Mouse (Mus musculus): ENCODE measurements at regions not wholly inside any gene's neighbourhood (a gene's known extent, or its start where the extent isn't known, plus 50 kb on each side); places are given as distances from the start of the nearest gene placed in this dataset.
A peak's percentile ranks its signal among the peaks of the same experiment; 100 is the strongest.

DNA sequence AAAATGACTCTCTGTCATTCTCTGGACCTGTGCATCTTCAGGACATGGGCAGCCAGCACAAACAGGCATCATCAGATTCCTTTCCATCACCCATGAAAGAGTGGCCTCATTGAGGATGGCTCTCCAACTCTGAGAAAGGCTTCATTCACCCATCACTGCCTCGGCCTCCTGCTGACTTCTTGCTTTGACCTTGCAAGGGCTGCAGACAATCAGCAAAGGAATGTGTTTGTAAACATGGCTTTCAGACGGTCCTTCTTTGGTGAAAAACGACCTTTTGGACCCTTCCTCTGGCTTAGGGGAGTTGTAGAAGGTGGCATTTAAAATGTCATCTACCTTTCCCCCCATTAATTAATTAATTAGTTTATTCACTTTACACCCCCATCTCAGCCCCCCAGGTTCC is 134.3 kb downstream of the Moxd1 start:
- DNase-seq (ENCODE audit: extremely low read depth, insufficient read length, low spot score) = no peak

DNA sequence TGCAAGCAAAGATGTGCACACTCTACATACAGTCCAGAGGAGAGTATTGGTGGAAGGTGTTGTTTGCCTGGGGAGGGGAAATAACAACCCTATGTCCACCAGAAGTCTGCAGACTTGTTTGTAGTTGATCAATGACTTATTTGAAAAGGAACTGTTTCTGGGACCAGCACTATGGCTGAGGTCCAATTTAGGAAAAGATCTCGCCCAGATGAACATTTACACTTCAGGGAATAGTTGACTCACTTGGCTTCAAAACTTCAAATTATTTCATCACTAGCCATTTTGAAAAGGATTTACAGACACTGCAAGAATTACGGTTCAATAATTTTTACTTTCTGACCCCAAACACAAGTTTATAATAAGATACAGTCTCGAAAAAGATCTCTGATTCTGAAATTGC is 138.1 kb downstream of the Moxd1 start:
- DNase-seq (ENCODE audit: extremely low read depth, insufficient read length, low spot score) = no peak

DNA sequence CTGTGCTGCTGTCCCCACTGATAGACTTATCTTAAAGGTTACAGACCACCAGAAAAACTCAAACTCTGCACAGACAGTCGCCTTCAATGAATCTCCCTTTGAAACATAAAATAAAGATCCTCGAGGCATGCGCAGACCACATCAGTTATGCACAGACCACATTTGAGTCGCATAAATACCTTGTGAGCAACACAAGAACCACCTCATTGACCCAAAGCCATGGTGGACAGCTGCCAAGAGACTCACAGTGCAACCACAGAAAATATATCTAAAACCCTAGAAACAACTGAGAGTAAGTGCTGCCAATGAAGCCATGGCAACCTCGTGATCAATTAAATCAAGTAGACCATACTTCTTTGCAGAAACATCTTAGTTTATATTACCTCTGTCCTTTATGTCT is 142.1 kb downstream of the Moxd1 start:
- DNase-seq (ENCODE audit: extremely low read depth, insufficient read length, low spot score) = no peak

DNA sequence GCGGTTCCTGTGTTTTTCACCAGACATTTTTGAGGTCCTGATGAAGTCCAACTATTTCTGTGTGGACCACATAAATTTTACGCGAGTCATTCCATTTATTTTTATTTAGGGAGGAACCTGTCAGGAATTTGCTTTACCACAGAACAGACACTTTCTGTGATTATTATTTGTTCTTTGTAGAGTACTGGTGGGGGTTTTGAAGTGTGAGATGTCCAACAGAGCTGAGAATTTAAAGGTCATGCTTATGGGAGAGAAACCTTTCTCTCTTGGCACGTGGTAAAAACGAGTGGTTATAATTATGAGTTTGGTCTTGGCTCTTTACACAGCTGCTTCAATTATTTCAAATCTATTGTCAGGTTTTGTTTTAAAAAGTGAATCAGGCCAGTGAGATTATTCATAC is 143.7 kb downstream of the Moxd1 start:
- DNase-seq (ENCODE audit: extremely low read depth, insufficient read length, low spot score) = no peak

DNA sequence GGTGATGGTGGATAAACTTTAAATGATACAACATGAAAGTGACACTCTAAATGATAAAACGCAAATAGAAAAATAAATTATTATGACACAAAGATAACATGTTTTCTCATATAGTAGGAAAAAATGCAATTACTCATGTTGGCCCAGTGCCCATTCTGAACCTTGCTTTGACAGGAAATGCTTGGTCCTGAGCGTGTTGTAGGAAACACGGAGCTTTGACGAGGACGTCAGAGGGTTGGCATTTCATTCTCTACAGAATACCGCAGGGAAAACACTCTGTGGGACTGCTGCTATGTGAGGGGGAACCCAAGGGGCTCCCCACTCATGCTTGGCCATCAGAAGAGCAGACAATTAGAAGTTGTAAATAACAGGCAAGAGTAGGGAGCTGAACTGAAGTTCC is 150.6 kb downstream of the Moxd1 start:
- DNase-seq (ENCODE audit: extremely low read depth, insufficient read length, low spot score) = no peak

DNA sequence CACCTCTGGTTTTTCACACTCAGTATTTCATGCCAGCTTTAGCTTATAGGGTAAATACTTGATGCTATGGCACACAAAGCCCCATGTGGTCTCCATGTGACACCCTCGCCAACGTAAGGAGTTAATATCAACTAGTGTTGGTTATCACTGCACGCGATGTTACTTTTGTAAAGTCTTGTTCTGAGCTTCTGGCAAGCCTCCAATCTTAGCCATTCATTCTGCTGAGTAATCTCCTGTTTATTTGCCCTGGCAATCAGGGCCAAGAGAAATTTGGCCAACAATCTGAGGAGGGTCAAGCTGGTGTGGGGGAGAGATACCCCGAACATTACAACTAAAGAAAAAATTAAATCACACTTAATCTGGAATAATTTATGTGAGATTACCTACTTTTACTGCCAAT is 156.0 kb downstream of the Moxd1 start:
- no peak for DNase-seq (ENCODE audit: extremely low read depth, insufficient read length, low spot score)

DNA sequence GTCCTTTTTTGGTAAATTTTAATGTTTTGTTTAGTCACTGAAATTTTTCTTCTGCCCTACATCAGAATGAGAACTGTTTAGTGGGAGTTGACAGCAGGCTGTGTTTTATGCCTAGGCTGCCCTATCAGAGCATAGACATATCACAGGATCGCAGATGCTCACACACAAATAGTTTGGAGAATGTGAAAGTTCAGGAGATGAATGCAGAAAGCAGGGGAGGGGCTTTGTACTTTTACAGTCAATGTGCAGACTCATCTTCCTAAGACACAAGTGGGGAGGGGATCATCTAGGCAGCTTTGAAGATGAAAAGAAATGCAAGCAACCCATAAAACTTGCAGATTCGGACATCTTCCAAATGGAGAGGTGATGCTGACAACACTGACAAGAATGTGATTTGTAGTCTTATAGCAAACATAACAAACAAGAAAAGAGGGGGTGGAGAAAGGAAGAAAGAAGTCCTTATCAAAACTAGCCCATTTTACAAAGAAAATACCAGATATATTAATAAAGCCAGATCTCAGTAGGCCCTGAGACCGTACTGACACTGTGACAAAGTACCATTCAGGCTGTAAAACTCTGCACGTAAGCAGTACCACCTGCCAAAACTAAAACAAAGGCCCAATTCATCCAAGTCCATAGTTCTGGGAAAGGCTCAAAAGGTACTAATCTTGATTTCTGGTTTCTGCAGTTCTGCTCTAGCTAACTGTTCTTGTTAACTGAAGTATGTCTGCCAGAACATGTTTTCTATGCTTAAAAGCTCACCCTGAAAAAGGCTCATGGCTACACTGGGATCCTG is 157.4 kb downstream of the Moxd1 start:
- no peak for DNase-seq (ENCODE audit: extremely low read depth, insufficient read length, low spot score)

DNA sequence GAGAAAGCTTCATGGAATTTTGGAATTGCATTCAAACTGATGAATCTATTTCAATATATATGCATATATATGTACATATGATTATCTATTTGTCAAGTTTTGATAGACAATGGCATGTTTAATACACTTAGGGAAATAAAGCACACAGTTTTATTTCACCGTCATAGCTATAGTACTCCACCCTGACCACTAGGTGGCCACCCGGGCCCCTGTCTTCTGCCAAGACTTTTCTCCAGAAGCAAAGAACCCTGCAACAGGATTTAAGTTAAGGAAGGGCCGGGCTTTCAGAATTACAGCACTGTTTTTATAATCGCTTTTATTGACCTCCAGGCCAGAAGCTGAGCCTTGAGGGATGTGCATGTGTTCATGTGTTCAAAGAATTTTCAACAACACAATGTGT is 158.6 kb downstream of the Moxd1 start:
- no peak for DNase-seq (ENCODE audit: extremely low read depth, insufficient read length, low spot score)

DNA sequence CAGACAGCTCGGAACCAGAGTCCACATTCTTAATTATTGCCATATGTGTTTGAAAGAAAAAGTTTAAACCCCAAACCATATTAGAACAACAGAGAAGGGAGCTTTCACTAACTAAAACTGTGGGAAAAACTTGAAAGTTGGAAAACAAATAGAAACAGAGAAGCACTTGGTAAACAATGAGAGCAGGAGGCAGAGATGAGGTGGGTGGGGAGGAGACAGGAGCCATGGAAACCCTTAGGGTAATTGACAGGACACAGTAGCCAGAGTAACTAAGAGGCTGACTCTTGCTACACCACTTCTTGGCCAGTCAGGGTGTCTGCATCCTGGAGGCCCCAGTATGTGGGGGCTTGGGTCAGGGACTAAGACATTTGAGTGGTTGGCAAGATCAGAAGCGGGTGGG is 160.7 kb downstream of the Moxd1 start:
- no peak for DNase-seq (ENCODE audit: extremely low read depth, insufficient read length, low spot score)

DNA sequence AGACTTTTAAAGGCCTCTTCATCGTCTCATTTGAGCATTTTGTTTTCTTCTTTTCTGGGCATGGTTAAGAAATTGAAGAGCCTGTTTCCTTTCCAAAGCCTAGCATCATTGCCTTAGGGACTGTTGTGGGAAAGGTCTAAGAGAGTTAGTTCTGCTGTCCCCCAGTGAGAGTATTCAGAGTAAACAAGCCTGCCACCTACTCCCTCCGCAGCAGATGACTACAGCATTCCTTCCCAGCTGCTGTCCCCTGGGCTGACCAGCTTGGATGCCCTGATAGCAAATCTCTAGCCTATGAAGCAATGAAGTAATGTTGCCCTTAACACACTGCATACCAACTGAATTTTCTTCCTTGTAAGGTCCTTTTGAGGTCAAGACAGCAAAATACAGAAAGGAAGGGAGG is 164.9 kb downstream of the Moxd1 start:
- no peak for DNase-seq (ENCODE audit: extremely low read depth, insufficient read length, low spot score)

DNA sequence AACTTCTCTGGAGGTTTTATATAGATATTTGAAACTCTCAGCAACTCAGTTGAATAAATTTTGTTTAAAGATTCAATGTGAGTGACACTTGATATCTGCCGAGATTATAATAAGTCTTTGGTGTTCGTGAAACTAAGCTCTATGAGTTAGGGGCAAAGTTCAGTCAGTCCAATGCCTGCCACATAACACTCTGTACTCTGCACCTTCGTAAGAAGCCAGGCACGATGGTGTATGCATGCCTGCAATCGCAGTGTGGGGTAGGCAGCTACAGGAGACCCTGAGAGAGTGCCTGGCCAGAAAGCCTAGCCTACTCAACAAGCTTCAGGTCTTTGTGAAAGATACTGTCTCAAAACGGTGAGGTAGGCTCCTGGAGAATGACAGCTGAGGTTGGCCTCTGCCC is 167.7 kb downstream of the Moxd1 start:
- no peak for DNase-seq (ENCODE audit: extremely low read depth, insufficient read length, low spot score)

DNA sequence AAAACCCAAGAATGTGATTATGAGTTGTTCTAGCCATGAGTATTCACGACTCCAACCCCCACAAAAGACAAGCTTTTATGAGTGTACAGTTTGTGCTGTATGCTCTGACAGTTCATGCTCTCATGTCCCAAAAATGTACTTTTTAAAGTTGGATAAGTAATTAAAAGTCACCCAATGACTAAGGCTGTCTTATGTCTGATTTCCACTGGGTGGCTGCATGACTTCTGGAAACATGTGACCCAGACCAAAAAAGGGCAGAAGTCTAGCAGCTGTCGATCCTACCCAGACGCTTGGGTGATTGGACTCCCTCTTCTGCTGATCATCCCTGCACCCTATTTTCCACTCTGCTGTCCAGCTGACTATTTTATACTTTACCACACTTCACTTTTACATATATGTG is 168.7 kb downstream of the Moxd1 start:
- DNase-seq (ENCODE audit: extremely low read depth, insufficient read length, low spot score) = no peak

DNA sequence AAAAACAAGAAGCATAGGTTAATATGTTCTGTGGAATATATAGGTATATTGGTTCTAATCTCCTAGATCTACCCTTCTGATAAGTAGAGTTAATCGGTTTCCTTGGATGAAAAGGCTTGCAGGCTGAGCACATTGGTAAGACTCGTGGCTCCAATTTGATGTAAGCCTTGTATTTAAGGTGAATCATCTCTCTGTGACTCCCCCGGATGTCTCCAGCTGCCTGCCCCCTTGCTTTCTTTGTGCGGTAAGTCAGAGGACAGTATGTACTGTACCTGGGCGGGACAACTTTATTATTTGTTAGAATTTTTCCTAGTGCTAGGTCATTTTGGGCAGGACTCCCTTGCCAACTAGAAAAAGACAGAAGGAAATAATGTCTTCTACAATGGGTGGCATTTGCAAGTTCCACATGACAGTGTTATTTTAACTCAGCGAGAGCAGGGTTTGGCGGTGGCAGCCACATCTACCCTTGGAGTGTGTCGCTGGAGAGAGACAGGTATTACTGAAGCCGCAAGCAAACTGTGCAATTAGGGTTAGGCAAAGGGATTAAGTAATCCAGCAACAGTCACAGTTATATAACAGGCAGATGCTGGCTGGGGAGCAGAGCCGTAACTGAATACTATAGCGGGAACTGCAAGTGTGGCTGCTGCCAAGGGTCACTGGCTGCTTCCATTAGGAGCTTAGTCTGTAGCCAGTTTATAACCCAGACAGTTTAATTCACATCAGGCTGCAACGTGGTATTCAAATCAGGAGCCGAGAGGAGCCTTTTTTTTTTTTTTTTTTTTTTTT is 172.9 kb downstream of the Moxd1 start:
- DNase-seq (ENCODE audit: extremely low read depth, insufficient read length, low spot score) = no peak

DNA sequence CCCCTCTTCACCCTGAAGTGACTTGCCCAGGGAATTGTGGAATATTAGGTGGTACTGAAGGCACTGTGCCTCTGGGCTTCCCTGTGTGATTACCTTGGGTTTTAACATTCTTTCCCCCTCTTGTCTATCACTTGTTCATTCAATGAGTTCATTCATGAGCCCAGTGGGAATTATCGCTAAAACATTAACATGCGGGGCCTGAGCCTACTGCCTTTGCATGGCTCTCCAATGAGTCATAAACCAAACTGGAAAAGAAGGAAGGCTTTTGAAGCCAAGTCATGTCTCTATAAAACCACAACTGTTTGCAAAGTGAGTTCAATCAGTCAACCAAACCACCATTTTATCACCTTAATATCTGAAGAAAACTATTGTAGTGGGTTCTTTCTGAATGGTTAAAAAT is 173.8 kb downstream of the Moxd1 start:
- peak; percentile 54 for DNase-seq (ENCODE audit: extremely low read depth, insufficient read length, low spot score)

DNA sequence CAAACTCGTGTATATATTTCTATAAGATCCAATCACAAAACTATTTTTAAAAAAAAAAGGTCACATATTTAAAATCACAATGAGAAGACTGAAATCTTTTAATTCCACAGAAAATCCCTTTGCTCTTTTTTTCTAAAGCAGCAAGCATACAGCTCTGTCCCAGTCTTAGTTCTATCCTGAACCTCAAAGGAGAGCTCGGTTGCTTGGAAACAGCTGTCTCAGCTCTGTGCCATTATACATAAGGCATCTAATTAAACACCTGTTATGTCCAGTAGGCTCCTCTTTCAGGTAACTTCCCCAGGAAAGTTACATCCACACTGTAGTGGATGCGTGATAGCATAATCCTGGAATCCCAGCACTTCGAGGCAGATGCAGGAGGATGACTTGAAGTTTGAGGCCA is 181.5 kb downstream of the Moxd1 start:
- no peak for DNase-seq (ENCODE audit: extremely low read depth, insufficient read length, low spot score)

DNA sequence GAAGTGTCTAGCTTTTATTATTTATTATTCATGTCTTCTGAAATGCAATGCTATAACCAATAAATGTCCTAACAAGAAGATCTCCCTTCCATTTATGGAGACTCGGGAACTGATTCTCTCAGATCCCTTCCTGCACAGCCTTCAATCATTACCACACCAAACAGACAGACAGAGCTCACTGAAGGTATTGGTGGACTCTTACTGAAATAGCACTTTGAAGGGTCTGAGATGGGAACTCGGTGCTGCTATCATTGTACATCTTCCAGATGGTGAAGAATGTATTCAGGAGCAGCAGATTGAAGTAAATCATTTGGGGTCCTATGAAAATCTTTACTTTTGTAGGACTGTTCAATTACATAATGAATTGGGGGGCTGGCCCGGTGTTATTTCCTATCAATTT is 183.6 kb downstream of the Moxd1 start:
- no peak for DNase-seq (ENCODE audit: extremely low read depth, insufficient read length, low spot score)

DNA sequence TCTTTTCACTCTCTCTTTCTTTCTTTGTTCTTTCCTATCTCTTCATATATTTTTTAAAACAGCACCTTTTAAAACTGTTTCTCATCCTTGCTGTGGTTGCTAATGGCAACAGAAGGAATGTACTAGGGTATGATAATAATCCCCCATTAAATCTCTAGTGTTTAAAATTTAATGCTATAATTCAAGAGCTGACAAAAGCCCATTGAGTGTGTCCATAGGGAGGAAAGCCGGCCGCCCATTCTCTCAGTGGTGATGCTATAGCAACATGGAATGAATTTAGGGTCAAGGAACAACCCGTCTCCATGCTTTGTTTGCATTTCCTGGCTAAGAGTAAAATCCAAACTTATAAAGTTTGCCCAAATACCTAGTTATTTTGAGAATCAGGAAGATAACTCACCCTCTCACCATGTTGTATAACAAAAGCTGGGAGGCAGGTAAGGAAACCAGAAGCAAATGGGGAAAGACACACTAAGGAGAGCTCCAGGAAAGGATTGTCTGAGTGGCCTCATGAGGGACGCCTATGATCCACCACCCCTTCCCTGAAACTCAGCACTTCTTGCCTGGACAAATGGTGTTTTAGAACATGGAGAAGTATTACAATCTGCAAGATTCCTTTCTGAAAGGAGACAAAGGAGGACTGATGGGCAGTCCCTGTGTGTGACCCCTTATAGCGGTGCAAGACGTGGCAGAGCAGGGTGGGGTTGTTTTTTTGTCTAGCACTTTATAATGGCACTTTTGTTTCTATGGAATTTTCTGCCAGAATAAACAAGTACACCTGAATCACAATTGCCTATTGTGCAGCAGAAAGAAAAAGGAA is 184.3 kb downstream of the Moxd1 start:
- DNase-seq (ENCODE audit: extremely low read depth, insufficient read length, low spot score) = no peak

DNA sequence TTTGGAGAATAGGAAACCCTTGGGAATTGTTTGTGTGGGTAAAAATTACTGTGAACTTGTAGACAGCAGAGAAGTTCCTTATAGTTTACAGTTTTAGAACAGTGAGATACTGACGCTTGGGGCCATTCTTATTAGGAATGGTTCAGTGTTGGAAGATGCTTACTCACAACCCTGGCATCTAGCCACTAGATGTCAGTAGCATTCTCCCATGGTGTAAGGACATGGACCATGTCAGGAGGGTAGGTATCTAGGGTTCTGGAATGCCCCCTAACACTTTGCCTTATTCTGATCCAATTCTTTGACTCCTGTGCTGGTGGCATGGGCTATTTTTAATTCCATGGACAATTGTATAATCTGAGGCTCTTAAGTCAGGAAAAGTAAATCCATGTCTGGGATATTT is 185.3 kb upstream of the Ccn2 start:
- DNase-seq (ENCODE audit: extremely low read depth, insufficient read length, low spot score) = no peak

DNA sequence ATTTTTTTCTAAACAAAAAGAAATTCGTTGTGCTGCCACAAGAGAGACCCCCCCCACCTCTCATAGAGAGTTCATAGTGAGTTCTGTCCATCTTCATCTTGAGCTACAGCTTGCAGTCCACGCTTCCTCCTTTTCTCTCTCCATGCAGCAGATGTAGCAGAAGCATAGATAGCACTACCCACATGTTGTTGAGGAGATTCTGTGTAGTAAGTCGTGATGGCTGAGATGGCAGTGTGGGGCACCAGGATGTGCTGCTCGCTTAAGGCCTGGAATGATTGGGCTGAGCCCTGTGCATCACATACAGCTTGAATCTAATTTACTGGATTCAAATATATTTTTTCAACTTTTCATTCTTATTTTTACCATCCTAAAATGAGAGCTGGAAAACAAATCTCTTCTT is 184.4 kb upstream of the Ccn2 start:
- no peak for DNase-seq (ENCODE audit: extremely low read depth, insufficient read length, low spot score)

DNA sequence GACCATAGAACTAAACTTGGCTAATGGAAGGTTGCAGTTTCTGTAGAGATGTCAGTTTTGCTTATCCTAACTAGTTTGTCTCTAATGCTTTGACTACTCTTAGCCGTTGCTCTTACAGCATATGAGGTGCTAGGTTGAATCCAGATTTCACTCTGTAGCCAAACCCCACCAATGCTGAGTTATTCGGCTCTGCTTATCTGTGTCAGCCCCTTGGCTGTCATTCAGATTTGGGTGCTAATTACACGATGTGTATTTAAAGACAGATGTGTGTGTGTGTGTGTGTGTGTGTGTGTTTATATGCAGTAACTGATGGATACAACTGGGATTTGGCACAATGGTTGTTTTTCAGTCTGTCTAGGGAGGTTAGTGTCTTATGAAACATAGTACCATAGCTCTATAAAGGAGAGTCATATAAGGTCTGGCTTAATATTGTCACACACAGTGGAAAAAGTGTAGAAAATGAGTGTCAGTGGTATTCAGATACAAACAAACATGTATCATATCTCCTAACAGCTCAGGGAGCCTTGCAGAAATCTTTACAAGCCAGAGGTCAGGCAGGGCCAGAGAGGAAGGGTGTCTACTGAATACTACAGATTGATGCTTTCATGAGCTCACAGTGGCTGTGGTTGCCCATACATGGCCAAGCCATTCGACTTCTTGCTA is 172.6 kb upstream of the Ccn2 start:
- DNase-seq (ENCODE audit: extremely low read depth, insufficient read length, low spot score) = no peak
